In genomic region chr6:37298982-37299381, GRCm38 (mm10) we compare ENCODE assay signal across 9 mouse cellular contexts. TPM values are rescaled to one million over a fixed set of nuclear protein-coding genes. Genes with fewer than 3 reads are reported as not detected.
DNase-seq lines count a peak whose midpoint lies in the region; ATAC-seq and TF ChIP-seq lines count a peak whose summit lies in the region.
"Had no signal": no experiment of that assay in that cellular context is flagged by ENCODE, and none has a peak within 500 bp of the region (broad histone marks: within the 10 kb centered on the region; RNA-seq: fewer than 3 reads in every experiment).

No protein-coding gene starts in this region.

- WGBS in kidney, embryonic 14.5 days = 32% methylated on average over 4 of the region's 4 CpGs
- WGBS in hindbrain, embryonic 15.5 days = 27% methylated on average over 4 of the region's 4 CpGs
- WGBS in midbrain, postnatal 0 days = 22% methylated on average over 4 of the region's 4 CpGs

- no peak overlapping the region for H3K9ac ChIP-seq in kidney, embryonic 14.5 days (ENCODE audit: low read depth, low read length)
- peak overlapping the region; percentile 91 for H3K9ac ChIP-seq in hindbrain, embryonic 15.5 days
- peak overlapping the region; percentile 82 for H3K9ac ChIP-seq in midbrain, postnatal 0 days (replicated peaks; ENCODE audit: low read length, poor library complexity, severe bottlenecking)

- peak overlapping the region; percentile 46 for H3K4me3 ChIP-seq in kidney, embryonic 14.5 days (ENCODE audit: low read length)
- peak overlapping the region; percentile 98 for H3K4me3 ChIP-seq in cortical plate, adult 2 months (ENCODE audit: insufficient read depth, low read length)
- peak overlapping the region; percentile 93 for H3K4me3 ChIP-seq in hindbrain, embryonic 15.5 days
- H3K4me3 ChIP-seq in midbrain, postnatal 0 days (ENCODE audit: low read depth, low read length) = peak overlapping the region; percentile 89

- no peaks in the 10 kb centered on the region for H3K9me3 ChIP-seq in kidney, embryonic 14.5 days (ENCODE audit: control insufficient read depth, low read length)
- no peaks in the 10 kb centered on the region for H3K9me3 ChIP-seq in hindbrain, embryonic 15.5 days
- H3K9me3 ChIP-seq in midbrain, postnatal 0 days (ENCODE audit: low read length) = no peaks in the 10 kb centered on the region

- peaks cover 47% of the 10 kb centered on the region for H3K27me3 ChIP-seq in kidney, embryonic 14.5 days (ENCODE audit: control insufficient read depth, insufficient read depth, low read length)
- H3K27me3 ChIP-seq in hindbrain, embryonic 15.5 days = no peaks in the 10 kb centered on the region
- 0 out of 2 replicates have a peak, but pooled peaks cover 3% of the 10 kb centered on the region for H3K27me3 ChIP-seq in midbrain, postnatal 0 days (ENCODE audit: insufficient read depth, low read length)

- no peak for TF ChIP-seq POLR2A in cortical plate, adult 2 months (IDR thresholded peaks at IDR 0.05; ENCODE audit: extremely low read depth, insufficient read depth, low read length)

- TF ChIP-seq CTCF in cortical plate, adult 2 months (IDR thresholded peaks at IDR 0.05; ENCODE audit: extremely low read depth, insufficient read depth, low read length) = no peak
- TF ChIP-seq CTCF in midbrain, postnatal 0 days (IDR thresholded peaks at IDR 0.05) = no peak

- no peaks in the 10 kb centered on the region for H3K36me3 ChIP-seq in kidney, embryonic 14.5 days (ENCODE audit: control insufficient read depth, insufficient read depth, low read length)
- H3K36me3 ChIP-seq in hindbrain, embryonic 15.5 days = no peaks in the 10 kb centered on the region
- no peaks in the 10 kb centered on the region for H3K36me3 ChIP-seq in midbrain, postnatal 0 days (ENCODE audit: insufficient read depth, low read length)
- H3K36me3 ChIP-seq: G1E had no signal

- DNase-seq in kidney, adult 18-20 months = no peak
- no peak for DNase-seq in midbrain, postnatal 0 days (ENCODE audit: low spot score)
- DNase-seq in right cerebral cortex, adult 2 months (ENCODE audit: low spot score in 2 of 2) = no peak
- DNase-seq in embryo, embryonic 10.5 days (ENCODE audit: low spot score) = no peak
- no peak for DNase-seq in left cerebral cortex, adult 9 months (ENCODE audit: low spot score in 2 of 2)

- H3K27ac ChIP-seq in kidney, embryonic 14.5 days (ENCODE audit: low read depth, low read length) = no peak overlapping the region
- H3K27ac ChIP-seq in cortical plate, adult 2 months (ENCODE audit: insufficient read depth, low read length) = peak overlapping the region; percentile 96
- H3K27ac ChIP-seq in hindbrain, embryonic 15.5 days (replicated peaks) = no peak overlapping the region
- H3K27ac ChIP-seq in midbrain, postnatal 0 days (ENCODE audit: low read depth, low read length) = no peak overlapping the region

- H3K4me1 ChIP-seq in kidney, embryonic 14.5 days (ENCODE audit: control insufficient read depth, insufficient read depth, low read length) = peaks cover 5% of the 10 kb centered on the region; the same call in 1 of the 2 replicates
- peaks cover 12% of the 10 kb centered on the region; the same call in 1 of the 2 replicates for H3K4me1 ChIP-seq in cortical plate, adult 2 months (ENCODE audit: control insufficient read depth, insufficient read depth, low read length)
- H3K4me1 ChIP-seq in hindbrain, embryonic 15.5 days (replicated peaks) = peaks cover 35% of the 10 kb centered on the region
- peaks cover 20% of the 10 kb centered on the region for H3K4me1 ChIP-seq in midbrain, postnatal 0 days (ENCODE audit: insufficient read depth, low read length)

- ATAC-seq in kidney, embryonic 14.5 days (ENCODE audit: low FRiP score, low TSS enrichment) = no peak
- ATAC-seq in hindbrain, embryonic 15.5 days (ENCODE audit: low FRiP score, low read depth) = no peak
- no peak for ATAC-seq in midbrain, postnatal 0 days (ENCODE audit: low FRiP score)

- H3K4me2 ChIP-seq in kidney, embryonic 14.5 days (replicated peaks; ENCODE audit: low read depth, low read length) = peak overlapping the region; percentile 92
- peak overlapping the region; percentile 72 for H3K4me2 ChIP-seq in hindbrain, embryonic 15.5 days
- H3K4me2 ChIP-seq in midbrain, postnatal 0 days (ENCODE audit: low read depth, low read length, poor library complexity, severe bottlenecking) = peak overlapping the region; percentile 83

RNA-seq across cellular contexts. Expression of gene Dgki, which starts 1.0 kb away (rescaled TPM):
- polyA plus RNA-seq in kidney, embryonic 14.5 days (2014; fragmentation: Nextera tagmentation; extraction: Ambion mirVana) = 0.27 and 0.43 TPM in 2 replicates
- 12.3 and 12.9 TPM in 2 replicates for polyA plus RNA-seq in cortical plate, adult 2 months (2012; rRNA removed)
- polyA plus RNA-seq in hindbrain, embryonic 15.5 days (2015; fragmentation: Nextera tagmentation; extraction: Ambion mirVana) = 6.7 and 7.0 TPM in 2 replicates
- total RNA-seq in midbrain, postnatal 0 days (2014; rRNA removed) = 26.9 and 32.4 TPM in 2 replicates
- polyA plus RNA-seq in midbrain, postnatal 0 days (2015; fragmentation: Nextera tagmentation; extraction: Ambion mirVana) = 3.3 and 4.6 TPM in 2 replicates
- polyA plus RNA-seq: G1E had no signal

Comparison
In these comparisons a context has a peak if more than half of its experiments do, and no peak if none do; other contexts are left out.
1. H3K4me3 ChIP-seq: peak in every context shown above with its lines; median percentile 98 in cortical plate, adult 2 months; 93 in hindbrain, embryonic 15.5 days; 89 in midbrain, postnatal 0 days; 46 in kidney, embryonic 14.5 days.